Mouse (Mus musculus) right cerebral cortex, postnatal 25 days (tissue): Measurements from ENCODE around the gene Gm11232.

ENCODE experiments used
- DNase-seq: peaks from one replicate; pipeline ENCODE4 v3.0.0; 2022

Gm11232 gene

DNA sequence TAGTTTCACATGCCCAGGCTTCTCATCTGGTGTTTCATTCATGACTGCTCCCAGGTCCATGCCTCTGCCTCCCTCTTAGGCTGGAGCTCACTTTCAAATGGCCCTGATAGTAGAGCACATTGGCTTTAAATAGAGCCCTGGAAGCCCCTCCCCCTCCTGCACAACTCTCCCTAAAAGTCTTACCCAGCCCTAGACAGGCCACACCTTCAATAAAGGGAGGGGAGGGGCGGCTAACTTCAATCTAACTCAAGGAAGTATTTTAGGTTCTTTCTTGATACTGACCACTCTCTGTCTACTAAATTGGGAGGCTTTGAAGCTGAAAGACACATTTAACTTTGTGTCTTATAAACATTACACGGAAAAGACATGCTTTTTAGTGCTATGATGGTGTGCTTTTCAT is at the start of gene Gm11232:
Gm11232 (minus strand) TSS at position 101 of the 400 bp plus-strand sequence.
- no peak for DNase-seq

DNA sequence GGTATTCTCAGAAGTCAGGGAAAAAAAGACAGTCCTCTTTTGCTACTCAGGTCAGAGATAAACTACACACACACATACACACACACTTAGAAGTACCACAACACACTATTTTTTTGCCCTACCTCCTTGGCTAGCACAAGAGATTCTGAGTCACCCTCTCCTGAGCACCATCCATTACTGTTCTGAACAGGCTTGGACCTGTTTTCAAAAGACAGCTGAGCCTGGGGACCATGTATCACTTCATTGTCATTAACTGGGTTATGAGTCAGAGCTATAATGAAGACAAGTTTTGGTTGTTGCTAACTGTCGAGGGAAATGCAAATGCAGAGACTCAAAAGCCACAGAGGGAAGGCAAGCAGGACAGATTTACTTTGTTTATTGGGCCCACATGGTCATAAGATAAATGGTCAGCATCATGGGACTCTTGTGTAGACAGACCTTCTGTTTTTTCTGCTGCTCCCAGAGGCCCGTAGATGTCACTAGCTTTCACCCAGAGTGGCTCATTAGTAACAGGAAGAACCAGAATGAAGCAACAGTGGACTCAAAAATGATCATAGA is 48.3 kb upstream of the Gm11232 start:
- DNase-seq: no peak

GRCm38 (mm10) chr4:71765529-71765928 is 7.8 kb upstream of the Gm11232 start:
- no peak for DNase-seq

DNA sequence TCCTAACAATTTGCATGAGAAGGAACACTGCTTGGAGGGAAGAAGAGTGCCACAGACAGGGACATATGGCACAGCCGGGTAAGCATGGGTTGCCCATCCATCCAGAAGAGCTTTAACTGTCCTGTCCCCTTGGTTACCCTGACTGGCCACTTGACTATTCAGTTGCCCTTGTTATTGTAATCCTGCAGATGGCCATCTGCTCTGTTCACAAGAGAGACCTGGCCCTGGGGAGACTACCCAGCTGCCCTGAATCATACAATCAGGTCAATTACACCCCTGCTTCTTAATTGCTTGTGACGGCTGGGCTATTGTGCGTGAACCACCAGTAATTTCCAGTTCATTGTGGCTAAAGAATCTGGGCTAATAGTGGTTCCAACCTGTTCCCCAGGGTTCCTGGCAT is 7.3 kb upstream of the Gm11232 start:
- no peak for DNase-seq

DNA sequence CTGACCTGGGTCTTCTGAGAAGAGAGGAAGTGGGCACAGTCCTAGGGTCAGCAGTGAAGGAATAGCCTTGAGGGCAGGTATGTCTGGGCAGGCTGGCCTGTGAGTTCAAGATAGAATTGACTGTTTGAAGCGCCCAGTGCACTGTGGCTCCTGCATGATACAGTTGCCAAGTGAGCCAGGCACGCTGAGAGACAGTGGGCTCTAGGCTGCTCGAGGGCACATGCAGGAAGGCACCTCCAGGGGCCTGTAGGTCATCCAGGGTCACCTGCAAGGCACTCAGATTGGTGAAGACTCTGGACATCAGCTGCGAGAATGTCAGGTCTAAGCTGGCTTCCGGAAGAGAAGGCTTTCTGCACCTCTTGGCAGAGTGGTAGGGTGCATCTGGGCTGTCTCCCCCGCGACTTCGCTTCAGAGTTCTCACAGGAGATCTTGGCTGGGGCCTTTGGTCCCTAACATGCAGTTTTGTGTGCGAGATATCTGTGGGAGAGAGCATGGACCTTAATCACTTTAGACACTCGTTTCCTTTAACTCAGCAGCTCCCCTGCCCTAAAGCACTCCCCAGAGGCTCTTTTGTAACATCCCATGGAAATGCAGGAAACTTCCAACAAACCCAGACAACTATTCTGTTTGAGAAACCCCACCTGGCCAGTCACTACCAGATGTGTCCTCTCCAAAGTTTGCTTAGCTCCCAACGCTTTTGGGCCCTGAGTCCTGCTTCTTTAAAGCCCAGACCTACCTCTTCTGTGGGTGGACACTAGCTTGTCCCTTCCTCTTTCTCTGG is 1.1 kb downstream of the Gm11232 start:
- no peak for DNase-seq

DNA sequence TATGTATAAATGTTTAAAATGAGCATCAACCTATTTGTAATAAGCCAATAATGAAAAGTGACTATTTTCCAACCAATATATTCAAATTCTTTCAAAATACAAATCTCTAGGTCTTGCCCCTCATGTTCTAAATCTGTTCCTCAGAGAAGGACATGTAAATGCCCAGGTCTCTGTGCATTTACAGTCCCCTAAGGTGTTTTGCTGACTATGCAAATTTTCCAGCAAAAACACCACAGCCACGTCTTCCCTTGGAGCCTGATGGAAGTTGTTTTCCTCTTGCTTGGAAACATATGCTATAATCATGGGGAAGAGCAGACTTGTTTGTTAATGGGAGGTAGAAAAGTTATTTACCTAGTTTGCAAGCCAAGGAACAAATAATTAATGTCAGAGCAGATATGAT is 12.0 kb downstream of the Gm11232 start:
- no peak for DNase-seq

- no peak for DNase-seq
Measured at GRCm38 (mm10) chr4:71736529-71736928, 21.2 kb downstream of the Gm11232 start.

DNA sequence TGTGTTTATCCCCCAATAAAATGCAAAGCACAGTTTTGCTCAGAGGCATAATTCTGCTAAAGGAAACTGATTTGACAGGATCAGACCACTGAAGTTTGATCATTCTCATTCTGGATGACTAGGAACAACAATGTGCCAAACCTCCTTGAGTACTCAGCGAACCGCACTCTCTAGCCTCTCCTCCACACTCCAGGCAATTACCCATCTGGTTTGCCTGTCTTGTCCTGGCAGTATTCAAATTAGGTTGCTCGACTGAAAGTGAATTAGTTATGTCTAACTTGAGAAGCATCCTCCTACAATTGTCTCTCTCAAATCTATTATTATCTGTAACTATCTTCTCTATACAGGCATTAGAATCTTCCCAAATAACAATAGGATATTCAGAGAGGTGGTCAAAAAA is 22.5 kb downstream of the Gm11232 start:
- no peak for DNase-seq

GRCm38 (mm10) chr4:71729401-71729800 is 28.4 kb downstream of the Gm11232 start:
- no peak for DNase-seq

DNA sequence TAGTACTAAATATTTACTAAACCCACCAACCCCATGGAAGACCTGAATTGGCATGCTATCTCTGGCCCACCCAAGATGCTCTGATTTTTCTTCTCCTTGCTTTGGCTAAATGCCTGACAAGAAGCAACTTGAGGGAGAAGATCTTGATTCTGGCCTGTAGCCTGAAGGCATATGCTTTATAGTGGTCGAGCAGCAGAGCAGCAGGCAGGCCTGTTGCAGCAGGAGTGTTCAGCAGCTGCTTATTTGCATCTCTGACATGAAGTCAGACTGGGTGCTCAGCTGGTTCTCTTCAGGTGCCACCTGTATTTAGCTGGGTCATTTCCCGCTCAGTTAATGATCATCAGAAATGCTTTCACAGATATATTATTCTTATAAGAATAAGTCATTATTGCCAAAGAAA is 30.2 kb downstream of the Gm11232 start:
- DNase-seq: no peak

DNA sequence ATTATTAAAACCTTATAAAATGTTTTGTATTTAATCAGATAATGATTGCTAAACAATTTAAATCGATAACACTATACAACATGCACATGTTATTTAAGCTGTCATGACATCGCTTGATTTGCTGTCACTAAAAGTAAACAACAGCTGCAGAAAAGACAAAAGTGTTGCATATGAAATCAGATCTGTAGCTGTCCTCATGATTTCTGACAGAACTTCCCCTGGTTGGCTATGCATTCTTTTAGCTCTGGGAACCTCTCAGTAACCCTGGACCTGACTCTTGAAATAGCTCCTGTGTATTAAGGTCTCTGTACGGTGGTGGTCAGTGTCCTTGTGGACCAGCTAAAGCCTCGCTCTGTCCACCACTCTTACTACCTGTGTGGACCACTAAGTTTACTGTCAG is 30.7 kb downstream of the Gm11232 start:
- DNase-seq: no peak

GRCm38 (mm10) chr4:71725889-71726288 is 31.9 kb downstream of the Gm11232 start:
- no peak for DNase-seq
